In genomic region chr17:75477655-75478054, GRCm38 (mm10) we compare ENCODE assay signal across 9 mouse cellular contexts.
"Had no signal": no experiment of that assay in that cellular context is flagged by ENCODE, and none has a peak within 500 bp of the region (broad histone marks: within the 10 kb centered on the region; RNA-seq: fewer than 3 reads in every experiment).

No protein-coding gene starts in this region.

- ATAC-seq: lung, postnatal 0 days; midbrain, embryonic 15.5 days had no signal

- DNase-seq: kidney, postnatal 14 days; lung, adult 2 months; lung, postnatal 36 days; retina, postnatal 1 day; right cerebral cortex, postnatal 4 days; thymus, adult 2 months; thymus, postnatal 25 days had no signal
